Comparison of ENCODE assay signal across 9 mouse cellular contexts in genomic region chr16:23374938-23375337, GRCm38 (mm10). TPM values are rescaled to one million over a fixed set of nuclear protein-coding genes. Genes with fewer than 3 reads are reported as not detected.
A peak's percentile ranks its signal among the peaks of the same experiment; 100 is the strongest.
DNase-seq lines count a peak whose midpoint lies in the region; ATAC-seq and TF ChIP-seq lines count a peak whose summit lies in the region.
"Had no signal": no experiment of that assay in that cellular context is flagged by ENCODE, and none has a peak within 500 bp of the region (broad histone marks: within the 10 kb centered on the region; RNA-seq: fewer than 3 reads in every experiment).

No protein-coding gene starts in this region.

- no peak overlapping the region for H3K4me2 ChIP-seq in embryonic facial prominence, embryonic 15.5 days (replicated peaks)
- H3K4me2 ChIP-seq: kidney, embryonic 15.5 days; midbrain, embryonic 13.5 days had no signal

- H3K9ac ChIP-seq in liver, adult 2 months (ENCODE audit: low read depth, low read length), result no peak overlapping the region
- H3K9ac ChIP-seq in embryonic facial prominence, embryonic 15.5 days, result no peak overlapping the region
- H3K9ac ChIP-seq: kidney, embryonic 15.5 days; midbrain, embryonic 13.5 days had no signal

- H3K79me2 ChIP-seq in liver, adult 2 months (ENCODE audit: control insufficient read depth, insufficient read depth, low read length), result no peaks in the 10 kb centered on the region

- H3K27me3 ChIP-seq in liver, adult 2 months (ENCODE audit: control insufficient read depth, insufficient read depth, low read length), result no peaks in the 10 kb centered on the region
- H3K27me3 ChIP-seq in embryonic facial prominence, embryonic 15.5 days, result no peaks in the 10 kb centered on the region
- H3K27me3 ChIP-seq: kidney, embryonic 15.5 days; midbrain, embryonic 13.5 days had no signal

- ATAC-seq in embryonic facial prominence, embryonic 15.5 days (ENCODE audit: insufficient number of reproducible peaks, low FRiP score, low TSS enrichment, low read depth), result peak; percentile 54; the same call in 1 of the 2 replicates
- ATAC-seq: midbrain, embryonic 13.5 days had no signal

- 58% methylated on average over 5 of the region's 5 CpGs for WGBS in liver, adult 2 months
- 32% methylated on average over 5 of the region's 5 CpGs for WGBS in embryonic facial prominence, embryonic 15.5 days

- no peak overlapping the region for H3K27ac ChIP-seq in liver, adult 2 months (replicated peaks; ENCODE audit: insufficient read depth, low read depth, low read length)
- 0 out of 2 replicates have a peak overlapping the region, but pooled peaks have one; percentile 23 for H3K27ac ChIP-seq in embryonic facial prominence, embryonic 15.5 days (replicated peaks)
- H3K27ac ChIP-seq: kidney, embryonic 15.5 days; midbrain, embryonic 13.5 days had no signal

- peak; percentile 58 for DNase-seq in liver, adult 2 months (ENCODE audit: extremely low read depth, low read depth, low spot score)
- DNase-seq in liver (no peak), NIH3T3 (ENCODE audit: low read depth) (peak; percentile 66)
- peak; percentile 1 to 17 for DNase-seq in monocyte, adult 2 months (ENCODE audit: low read depth in 1 of 2, low spot score in 2 of 2)
- DNase-seq in cerebellum, adult 18-20 months, result no peak
- no peak for DNase-seq in gastrocnemius, postnatal 25 days

- no peaks in the 10 kb centered on the region for H3K9me3 ChIP-seq in embryonic facial prominence, embryonic 15.5 days (replicated peaks)
- H3K9me3 ChIP-seq: kidney, embryonic 15.5 days; midbrain, embryonic 13.5 days had no signal

- no peak overlapping the region for H3K4me3 ChIP-seq in liver, adult 2 months (ENCODE audit: insufficient read depth, low read depth, low read length)
- no peak overlapping the region for H3K4me3 ChIP-seq in embryonic facial prominence, embryonic 15.5 days (replicated peaks)
- H3K4me3 ChIP-seq: kidney, embryonic 15.5 days; midbrain, embryonic 13.5 days had no signal

- H3K36me3 ChIP-seq in liver, adult 2 months (ENCODE audit: control insufficient read depth, insufficient read depth, low read length), result no peaks in the 10 kb centered on the region
- H3K36me3 ChIP-seq in embryonic facial prominence, embryonic 15.5 days, result no peaks in the 10 kb centered on the region
- H3K36me3 ChIP-seq: kidney, embryonic 15.5 days; midbrain, embryonic 13.5 days had no signal

- no peaks in the 10 kb centered on the region for H3K4me1 ChIP-seq in liver, adult 2 months (ENCODE audit: control insufficient read depth, insufficient read depth, low read length)
- no peaks in the 10 kb centered on the region for H3K4me1 ChIP-seq in embryonic facial prominence, embryonic 15.5 days
- H3K4me1 ChIP-seq: kidney, embryonic 15.5 days; midbrain, embryonic 13.5 days had no signal

- no peak for TF ChIP-seq POLR2A in liver, adult 2 months (IDR thresholded peaks at IDR 0.05; ENCODE audit: extremely low read depth, insufficient read depth, low read length)

- no peak for TF ChIP-seq CTCF in liver, adult 2 months (IDR thresholded peaks at IDR 0.05; ENCODE audit: low read depth, low read length)

RNA-seq across cellular contexts. Expression of gene Rtp1, which starts 54.0 kb away (rescaled TPM):
- not detected in 2 replicates for total RNA-seq in liver, adult 2 months (2014; rRNA removed)
- not detected in 2 replicates for polyA plus RNA-seq in liver, adult 2 months (2012; rRNA removed)
- polyA plus RNA-seq in embryonic facial prominence, embryonic 15.5 days (2015; fragmentation: Nextera tagmentation; extraction: Ambion mirVana), result 5.2 and 7.5 TPM in 2 replicates
- not detected for total RNA-seq in gastrocnemius, postnatal 25 days (2021)
- polyA plus RNA-seq: kidney, embryonic 15.5 days had no signal

Comparison
In these comparisons a context has a peak if more than half of its experiments do, and no peak if none do; other contexts are left out.
1. DNase-seq: peak in liver, adult 2 months (single experiment), NIH3T3 (single experiment) and monocyte, adult 2 months (2 of 2); none in liver (single experiment), cerebellum, adult 18-20 months (0 of 2) and gastrocnemius, postnatal 25 days (single experiment).